Mouse (Mus musculus) hindbrain, embryonic 10.5 days (tissue): Measurements from ENCODE around the gene A330070K13Rik. TPM values are rescaled to one million over a fixed set of nuclear protein-coding genes. Genes with fewer than 3 reads are reported as not detected.
A peak's percentile ranks its signal among the peaks of the same experiment; 100 is the strongest.

Source experiments
- DNase-seq: peaks from one replicate; pipeline ENCODE4 v3.0.0-alpha.2; 2017; ENCODE audit warnings: low spot score
- H3K27ac ChIP-seq: fragments of 300-500 bp; sonication (generic); 2 replicates; pipeline ENCODE4 v1.5.1; 2016; ENCODE audit warnings: mild to moderate bottlenecking, moderate library complexity
- H3K27me3 ChIP-seq: fragments of 300-500 bp; sonication (generic); 2 replicates; pipeline ENCODE4 v1.6.1; 2016; ENCODE audit warnings: mild to moderate bottlenecking; ENCODE audit not compliant: poor library complexity, insufficient read depth, severe bottlenecking
- H3K36me3 ChIP-seq: fragments of 300-500 bp; sonication (generic); 2 replicates; pipeline ENCODE4 v1.6.1; 2016; ENCODE audit warnings: mild to moderate bottlenecking, moderate library complexity
- H3K4me1 ChIP-seq: fragments of 300-500 bp; sonication (generic); replicated peaks from 2 replicates; pipeline ENCODE4 v1.6.1; 2016; ENCODE audit warnings: mild to moderate bottlenecking
- H3K4me3 ChIP-seq: fragments of 300-500 bp; sonication (generic); 2 replicates; pipeline ENCODE4 v1.5.1; 2016; ENCODE audit warnings: mild to moderate bottlenecking, moderate library complexity
- H3K9me3 ChIP-seq: fragments of 300-500 bp; sonication (generic); 2 replicates; pipeline ENCODE4 v1.6.1; 2016; ENCODE audit warnings: mild to moderate bottlenecking, moderate library complexity
- WGBS: fragments of 180-500 bp; shearing (Covaris S2); methylation state at CpG from one replicate; pipeline ENCODE4 v1.1.7; 2016; 5-methylcytosine and 5-hydroxymethylcytosine counted together
- polyA plus RNA-seq: library from polyadenylated mRNA; unstranded; fragments of >200 nt; fragmentation: Nextera tagmentation; extraction: Ambion mirVana; gene quantifications from 2 replicates; pipeline ENCODE4 v1.2.1, GENCODE M21; 2016

Gene A330070K13Rik
- polyA plus RNA-seq = not detected in 2 replicates

DNA sequence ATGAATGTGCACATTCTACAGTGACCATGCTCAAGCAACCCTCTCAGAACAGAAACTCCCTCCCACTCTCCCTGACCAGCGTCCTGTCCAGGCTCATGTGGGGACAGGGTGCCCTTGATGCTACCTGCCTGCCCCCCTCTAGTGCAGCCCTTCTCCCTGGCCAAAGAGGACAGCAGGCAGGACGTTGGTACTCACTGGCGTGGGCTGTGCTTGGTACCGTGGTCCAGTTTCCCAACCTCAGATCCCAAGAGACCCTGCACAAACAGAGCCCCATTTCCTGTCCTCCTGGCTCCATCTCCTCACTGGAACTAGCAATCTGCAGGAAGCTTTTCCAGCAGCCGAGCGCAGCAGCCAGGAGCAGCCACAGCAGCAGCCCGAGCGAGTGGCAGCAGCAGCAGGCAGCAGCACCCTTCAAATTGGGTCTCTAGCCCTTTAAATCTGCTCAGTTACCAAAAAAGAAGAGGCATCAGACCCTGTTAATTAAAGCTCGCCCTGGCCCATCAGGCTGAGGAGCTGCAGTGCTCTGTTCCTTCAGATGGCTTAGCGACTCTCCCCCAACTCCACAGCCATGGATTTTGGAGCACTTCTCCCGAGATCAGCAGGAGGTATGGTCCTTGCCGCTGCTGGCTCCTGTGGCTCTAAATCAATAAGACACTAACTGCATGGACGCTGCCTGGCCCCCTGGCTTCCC is at the start of gene A330070K13Rik:
Gene A330070K13Rik, minus strand, starts transcription at position 410 of the 691 bp plus-strand sequence.
- peak within 1 kb of the TSS; percentile 46 for H3K27ac ChIP-seq
- no peaks in the 10 kb centered on the region for H3K9me3 ChIP-seq
- no peaks in the 10 kb centered on the region for H3K36me3 ChIP-seq
- no peak for DNase-seq
- 15% methylated on average over 13 of the region's 13 CpGs for WGBS
- H3K27me3 ChIP-seq = 0 out of 2 replicates have a peak, but pooled peaks cover 4% of the 10 kb centered on the region
- H3K4me1 ChIP-seq = peaks cover 33% of the 10 kb centered on the region
- peak within 1 kb of the TSS; percentile 23; the same call in 1 of the 2 replicates for H3K4me3 ChIP-seq

DNA sequence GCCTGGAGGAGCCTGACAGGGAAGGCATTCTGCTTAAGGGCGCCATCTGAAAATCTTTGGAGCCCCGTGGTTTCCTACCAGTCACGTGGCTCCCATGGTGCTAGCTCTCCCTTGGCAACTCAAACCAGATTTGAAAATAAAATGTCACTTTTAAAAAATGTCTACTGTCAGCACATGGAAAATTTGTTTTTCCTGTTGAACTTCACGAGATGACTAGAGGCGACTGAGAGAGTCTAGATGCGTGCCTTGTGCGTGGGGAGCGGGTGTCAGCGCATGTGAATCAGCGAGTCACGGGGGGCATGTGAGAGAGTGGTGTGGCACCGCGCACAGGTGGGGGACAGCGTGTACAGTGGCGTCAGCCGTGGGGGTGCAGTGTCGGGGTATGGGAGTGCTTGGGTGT is 27.1 kb upstream of the A330070K13Rik start:
- 93% methylated on average over 17 of the region's 17 CpGs for WGBS
- Histone ChIP-seq H3K27me3 (no peaks in the 10 kb centered on the region), H3K4me1 (no peaks in the 10 kb centered on the region), H3K27ac (no peak overlapping the region), H3K36me3 (no peaks in the 10 kb centered on the region), H3K4me3 (no peak overlapping the region), H3K9me3 (peaks cover 6% of the 10 kb centered on the region; the same call in 1 of the 2 replicates)
- DNase-seq = no peak

DNA sequence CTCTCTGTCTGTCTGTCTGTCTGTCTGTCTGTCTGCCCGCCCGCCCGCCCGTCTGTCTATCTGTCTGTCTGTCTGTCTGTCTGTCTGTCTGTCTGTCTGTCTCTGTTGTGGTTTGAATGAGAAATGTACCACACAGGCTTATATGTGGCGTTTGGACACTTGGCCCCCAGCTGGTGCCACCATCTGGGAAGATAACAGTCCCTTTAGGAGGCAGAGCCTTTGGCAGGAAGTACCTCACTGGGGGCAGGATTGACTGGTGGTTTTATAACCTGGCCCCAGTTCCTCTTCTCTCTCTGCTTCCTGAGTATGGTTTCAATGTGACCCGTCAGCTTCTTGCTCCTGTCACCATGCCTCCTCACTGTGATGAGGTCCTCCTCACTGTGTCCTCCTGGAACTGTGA is 25.3 kb upstream of the A330070K13Rik start:
- 87% methylated on average over 6 of the region's 6 CpGs for WGBS
- H3K27ac ChIP-seq = no peak overlapping the region
- DNase-seq = no peak
- H3K36me3 ChIP-seq = no peaks in the 10 kb centered on the region
- no peak overlapping the region for H3K4me3 ChIP-seq
- H3K9me3 ChIP-seq = peaks cover 6% of the 10 kb centered on the region; the same call in 1 of the 2 replicates
- H3K4me1 ChIP-seq = no peaks in the 10 kb centered on the region
- no peaks in the 10 kb centered on the region for H3K27me3 ChIP-seq

DNA sequence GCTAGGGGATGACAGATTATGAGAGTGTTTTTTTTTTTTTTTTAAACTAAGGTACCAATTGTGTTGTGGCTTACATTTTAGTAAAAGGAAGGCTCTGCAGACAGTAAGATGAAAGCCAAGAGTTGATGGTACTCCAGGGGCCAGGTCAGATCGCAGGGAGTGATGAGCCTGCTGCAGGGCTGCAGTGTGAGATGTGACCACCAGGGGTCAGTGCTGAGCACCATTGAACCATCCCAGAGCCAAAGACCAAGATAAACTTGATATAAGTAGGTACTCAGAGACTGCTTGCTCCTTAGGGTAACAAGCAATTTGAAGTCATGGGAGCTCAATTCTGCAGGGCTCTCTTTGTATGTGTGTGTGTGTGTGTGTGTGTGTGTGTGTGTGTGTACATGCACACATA is 20.8 kb upstream of the A330070K13Rik start:
- no peak overlapping the region for H3K27ac ChIP-seq
- no peaks in the 10 kb centered on the region for H3K4me1 ChIP-seq
- WGBS = 37% methylated on average over 1 of the region's 1 CpGs
- no peak overlapping the region for H3K4me3 ChIP-seq
- peak; percentile 57 for DNase-seq
- no peaks in the 10 kb centered on the region for H3K36me3 ChIP-seq
- 0 out of 2 replicates have a peak, but pooled peaks cover 12% of the 10 kb centered on the region for H3K9me3 ChIP-seq
- no peaks in the 10 kb centered on the region for H3K27me3 ChIP-seq

DNA sequence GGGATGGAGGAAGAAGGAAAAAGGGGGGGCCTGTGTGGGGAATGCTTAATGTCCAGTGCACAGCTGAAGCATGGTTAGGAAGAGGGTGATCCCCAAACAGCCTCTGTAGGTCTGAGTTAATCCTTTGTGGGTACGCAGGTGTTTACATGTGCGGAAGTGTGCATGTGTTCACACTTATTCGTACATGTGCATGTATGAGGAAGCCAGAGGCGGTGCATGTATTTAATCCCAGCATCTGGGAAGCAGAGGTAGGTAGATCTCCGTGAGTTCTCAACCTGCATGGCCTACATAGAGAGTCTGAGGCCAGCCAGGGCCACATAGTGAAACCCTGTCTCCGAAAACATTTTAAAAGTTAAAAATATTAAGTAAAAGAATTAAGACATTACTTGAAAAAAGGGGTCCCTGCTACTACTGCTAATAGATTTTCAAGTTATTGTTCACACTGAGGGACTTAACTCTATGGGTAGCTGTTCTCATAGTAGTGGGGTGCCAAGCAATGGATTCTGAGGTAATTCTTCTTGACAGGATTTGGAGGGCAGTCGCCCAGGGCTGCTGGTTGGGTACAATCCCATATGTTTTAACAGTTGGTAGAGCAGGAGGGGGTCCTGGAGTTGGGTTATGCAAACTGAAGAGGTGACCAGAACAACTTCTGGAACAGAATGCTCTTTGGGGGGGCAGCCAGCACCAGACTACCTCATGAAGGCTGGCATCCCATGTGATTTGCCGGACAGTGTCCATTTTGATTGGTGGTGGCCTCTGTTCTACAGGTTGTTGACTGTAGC is 15.9 kb upstream of the A330070K13Rik start:
- H3K9me3 ChIP-seq = 0 out of 2 replicates have a peak, but pooled peaks cover 12% of the 10 kb centered on the region
- DNase-seq = no peak
- WGBS = 90% methylated on average over 8 of the region's 8 CpGs
- H3K4me1 ChIP-seq = no peaks in the 10 kb centered on the region
- no peaks in the 10 kb centered on the region for H3K36me3 ChIP-seq
- no peaks in the 10 kb centered on the region for H3K27me3 ChIP-seq
- no peak overlapping the region for H3K27ac ChIP-seq
- no peak overlapping the region for H3K4me3 ChIP-seq

GRCm38 (mm10) chr5:130395142-130395541 is 10.7 kb upstream of the A330070K13Rik start:
- no peak overlapping the region for H3K4me3 ChIP-seq
- no peaks in the 10 kb centered on the region for H3K27me3 ChIP-seq
- WGBS = 79% methylated on average over 6 of the region's 6 CpGs
- no peaks in the 10 kb centered on the region for H3K4me1 ChIP-seq
- H3K9me3 ChIP-seq = 0 out of 2 replicates have a peak, but pooled peaks cover 7% of the 10 kb centered on the region
- DNase-seq = no peak
- no peaks in the 10 kb centered on the region for H3K36me3 ChIP-seq
- no peak overlapping the region for H3K27ac ChIP-seq

DNA sequence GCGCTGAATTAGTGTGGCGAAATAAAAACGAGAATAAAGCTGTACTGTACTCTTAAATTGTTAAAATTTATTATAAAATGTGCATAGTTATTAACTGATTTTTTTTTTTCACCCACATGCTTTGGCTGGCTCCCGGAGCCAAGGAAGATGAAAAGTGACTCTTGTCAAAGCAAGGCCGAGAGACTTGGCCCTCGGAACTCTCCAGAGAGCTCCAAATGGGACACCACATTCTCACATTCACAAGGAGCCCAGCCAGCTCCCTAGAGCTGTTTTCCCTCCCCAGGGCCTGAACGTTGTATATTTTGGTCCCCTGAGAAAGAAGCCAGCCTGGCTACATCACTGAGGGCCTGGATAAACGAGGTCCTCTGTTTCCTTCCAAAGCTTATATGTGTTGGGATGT is 10.0 kb upstream of the A330070K13Rik start:
- no peaks in the 10 kb centered on the region for H3K27me3 ChIP-seq
- DNase-seq = no peak
- WGBS = 81% methylated on average over 8 of the region's 8 CpGs
- H3K4me3 ChIP-seq = no peak overlapping the region
- H3K36me3 ChIP-seq = no peaks in the 10 kb centered on the region
- 0 out of 2 replicates have a peak, but pooled peaks cover 7% of the 10 kb centered on the region for H3K9me3 ChIP-seq
- H3K4me1 ChIP-seq = no peaks in the 10 kb centered on the region
- no peak overlapping the region for H3K27ac ChIP-seq

DNA sequence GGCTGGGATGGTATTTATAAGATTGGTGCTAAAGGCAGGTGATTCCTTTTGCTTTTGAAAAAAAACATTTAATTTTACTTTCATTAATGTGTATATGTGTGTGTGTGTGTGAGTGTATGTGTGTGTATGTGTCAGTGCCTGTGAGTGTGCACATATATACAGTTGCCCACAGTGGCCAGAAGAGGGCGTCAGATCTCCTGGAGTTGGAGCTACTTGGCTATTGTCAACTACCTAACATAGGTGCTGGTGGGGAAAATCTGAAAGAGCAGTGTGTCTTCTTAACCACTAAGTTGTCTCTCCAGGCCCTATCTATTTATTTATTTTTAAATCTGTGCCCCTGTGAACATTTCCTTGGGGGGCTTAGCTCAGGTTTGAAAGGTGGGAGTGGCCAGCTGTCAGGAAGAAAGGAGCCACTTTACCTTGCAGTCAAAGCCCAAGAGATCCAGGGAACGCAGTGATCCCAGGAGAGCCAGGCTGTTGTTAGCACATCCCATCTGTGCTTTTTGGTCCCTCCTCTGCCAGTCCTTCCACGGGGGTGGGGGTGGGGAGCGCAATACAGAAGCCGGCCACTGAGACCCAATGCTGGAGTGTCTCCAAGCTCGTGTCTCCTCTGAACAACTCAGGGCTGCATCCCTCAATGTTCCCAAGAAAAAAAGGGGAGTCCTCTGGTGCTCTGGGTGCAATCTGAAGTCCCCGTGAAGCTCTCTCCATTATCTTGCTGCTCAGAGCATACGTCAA is 9.4 kb upstream of the A330070K13Rik start:
- DNase-seq = no peak
- H3K27ac ChIP-seq = no peak overlapping the region
- no peaks in the 10 kb centered on the region for H3K27me3 ChIP-seq
- no peaks in the 10 kb centered on the region for H3K36me3 ChIP-seq
- no peaks in the 10 kb centered on the region for H3K4me1 ChIP-seq
- 0 out of 2 replicates have a peak, but pooled peaks cover 7% of the 10 kb centered on the region for H3K9me3 ChIP-seq
- 59% methylated on average over 8 of the region's 8 CpGs for WGBS
- H3K4me3 ChIP-seq = no peak overlapping the region

DNA sequence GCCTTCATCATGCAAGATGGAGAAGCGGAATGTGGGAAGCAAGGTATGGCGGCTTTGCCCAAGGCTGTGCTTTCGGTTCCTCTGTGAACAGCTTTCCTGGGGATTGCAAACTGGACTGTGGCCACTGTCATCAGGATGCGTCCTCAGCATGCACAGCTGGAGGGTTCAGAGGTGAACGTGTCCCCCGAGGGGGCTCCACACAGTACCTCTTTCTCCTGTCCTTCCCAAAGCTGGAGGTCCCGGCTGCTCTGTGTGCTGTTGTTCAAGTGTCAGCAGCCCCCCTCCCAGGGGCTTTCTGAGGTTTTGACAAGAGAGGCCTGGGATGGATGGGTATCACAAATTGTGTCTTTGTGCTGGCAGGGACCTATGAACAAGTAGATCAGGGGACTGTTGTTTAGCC is 2.0 kb upstream of the A330070K13Rik start:
- Histone ChIP-seq H3K27me3 (0 out of 2 replicates have a peak, but pooled peaks cover 4% of the 10 kb centered on the region), H3K4me1 (peaks cover 33% of the 10 kb centered on the region), H3K27ac (peak overlapping the region; percentile 66; the same call in 1 of the 2 replicates), H3K4me3 (no peak overlapping the region), H3K9me3 (0 out of 2 replicates have a peak, but pooled peaks cover 7% of the 10 kb centered on the region), H3K36me3 (no peaks in the 10 kb centered on the region)
- 48% methylated on average over 7 of the region's 7 CpGs for WGBS
- DNase-seq = peak; percentile 59

GRCm38 (mm10) chr5:130375411-130375810 is 9.0 kb downstream of the A330070K13Rik start:
- 87% methylated on average over 3 of the region's 3 CpGs for WGBS
- Histone ChIP-seq H3K4me3 (no peak overlapping the region), H3K9me3 (no peaks in the 10 kb centered on the region), H3K4me1 (no peaks in the 10 kb centered on the region), H3K27me3 (no peaks in the 10 kb centered on the region), H3K36me3 (no peaks in the 10 kb centered on the region), H3K27ac (no peak overlapping the region)
- DNase-seq = no peak

DNA sequence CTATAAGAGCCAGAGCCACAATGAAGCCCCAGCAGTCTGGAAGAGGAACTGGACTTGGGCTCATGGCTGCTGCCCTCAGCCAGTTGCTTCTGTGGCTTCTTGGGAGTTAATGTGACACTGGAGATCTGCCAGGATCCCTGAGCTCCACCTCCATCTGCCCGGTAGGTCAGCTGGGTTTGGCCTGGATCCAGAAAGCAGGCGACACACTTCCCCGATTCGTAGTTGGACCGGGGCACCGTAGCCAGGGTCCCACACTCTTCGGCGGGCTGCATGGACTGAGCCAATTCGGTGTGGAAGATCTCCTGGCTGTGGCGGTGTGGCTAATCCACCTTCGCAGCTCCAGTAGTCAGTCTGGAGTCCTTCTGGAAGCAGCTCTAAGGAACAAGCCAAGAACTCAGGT is 15.2 kb downstream of the A330070K13Rik start, which contains the start of gene Caln1:
Gene Caln1, plus strand, starts transcription at position 219 of the 400 bp plus-strand sequence.
- H3K4me3 ChIP-seq = no peak within 1 kb of the TSS
- H3K4me1 ChIP-seq = no peaks in the 10 kb centered on the region
- DNase-seq = no peak
- no peaks in the 10 kb centered on the region for H3K9me3 ChIP-seq
- H3K27me3 ChIP-seq = no peaks in the 10 kb centered on the region
- 92% methylated on average over 11 of the region's 11 CpGs for WGBS
- H3K27ac ChIP-seq = no peak within 1 kb of the TSS
- H3K36me3 ChIP-seq = no peaks in the 10 kb centered on the region

GRCm38 (mm10) chr5:130368236-130368635 is 16.2 kb downstream of the A330070K13Rik start:
- Histone ChIP-seq H3K4me1 (peaks cover 1% of the 10 kb centered on the region), H3K27me3 (no peaks in the 10 kb centered on the region), H3K36me3 (no peaks in the 10 kb centered on the region), H3K27ac (no peak overlapping the region), H3K9me3 (no peaks in the 10 kb centered on the region), H3K4me3 (no peak overlapping the region)
- 80% methylated on average over 6 of the region's 6 CpGs for WGBS
- no peak for DNase-seq
